Mouse (Mus musculus) CH12.LX (cell line): Measurements from ENCODE around the gene Slc25a17. TPM values are rescaled to one million over a fixed set of nuclear protein-coding genes. Genes with fewer than 3 reads are reported as not detected.

ENCODE experiments used
- DNase-seq: peaks from one replicate; pipeline ENCODE4 v3.0.0-alpha.2; 2013; ENCODE audit errors: extremely low read depth
- H3K27ac ChIP-seq: 2 replicates; pipeline ENCODE4 v1.5.1; 2012; ENCODE audit warnings: low read depth, mild to moderate bottlenecking, control low read depth, moderate library complexity; ENCODE audit not compliant: insufficient read depth
- H3K27me3 ChIP-seq: replicated peaks from 2 replicates; pipeline ENCODE3; 2012; ENCODE audit warnings: inconsistent platforms
- H3K36me3 ChIP-seq, 2 experiments: replicated peaks in 1 of 2; 2 replicates each; pipeline versions ENCODE3 to v1.6.1; 2012; ENCODE audit warnings: inconsistent platforms in 1 of 2, low read length in 1 of 2, mild to moderate bottlenecking in 1 of 2, mixed read lengths in 1 of 2, moderate library complexity in 1 of 2; ENCODE audit not compliant: control insufficient read depth in 1 of 2, insufficient read depth in 1 of 2
- H3K4me1 ChIP-seq, 2 experiments: 2 replicates each; pipeline ENCODE4 v1.6.1; 2012; ENCODE audit warnings: inconsistent platforms in 1 of 2, moderate library complexity in 1 of 2; ENCODE audit not compliant: insufficient read depth in 2 of 2, control insufficient read depth in 1 of 2
- H3K4me2 ChIP-seq: 2 replicates; pipeline ENCODE4 v1.6.1; 2012; ENCODE audit warnings: low read depth, mild to moderate bottlenecking, control low read depth; ENCODE audit not compliant: poor library complexity, insufficient read depth, severe bottlenecking
- H3K4me3 ChIP-seq, 3 experiments: fragments of 150-350 bp in 1 of 3; sonication (generic) in 1 of 3; replicated peaks in 1 of 3; 2 replicates each; pipeline versions ENCODE3 to v1.5.1; 2011 to 2012; ENCODE audit warnings: low read depth in 2 of 3, low read length in 2 of 3, mild to moderate bottlenecking in 2 of 3, moderate library complexity in 2 of 3, control low read depth in 1 of 3, improper control_type of control experiment in 1 of 3, inconsistent platforms in 1 of 3, mixed read lengths in 1 of 3; ENCODE audit not compliant: poor library complexity in 1 of 3
- H3K79me2 ChIP-seq: replicated peaks from 2 replicates; pipeline ENCODE4 v1.6.1; 2012; ENCODE audit warnings: mild to moderate bottlenecking, moderate library complexity; ENCODE audit not compliant: control insufficient read depth, poor library complexity, insufficient read depth, severe bottlenecking; ENCODE audit errors: extremely low read depth
- H3K9ac ChIP-seq: 2 replicates; pipeline ENCODE4 v1.6.1; 2012; ENCODE audit warnings: low read depth, mild to moderate bottlenecking, control low read depth, moderate library complexity; ENCODE audit not compliant: insufficient read depth
- H3K9me3 ChIP-seq: replicated peaks from 2 replicates; pipeline ENCODE3; 2012; ENCODE audit warnings: low read length, inconsistent platforms, mixed read lengths
- BHLHE40 ChIP-seq: IDR thresholded peaks from 2 replicates; pipeline ENCODE4 v1.6.1; 2011; ENCODE audit warnings: mild to moderate bottlenecking, low read depth, low read length, improper control_type of control experiment
- CHD1 ChIP-seq: IDR thresholded peaks from 2 replicates; pipeline ENCODE4 v1.6.1; 2012; ENCODE audit warnings: low read depth, low read length, improper control_type of control experiment, inconsistent platforms
- ELF1 ChIP-seq: IDR thresholded peaks from 2 replicates; pipeline ENCODE4 v1.6.1; 2014; ENCODE audit warnings: low read depth, mild to moderate bottlenecking, inconsistent platforms, low read length, improper control_type of control experiment
- EP300 ChIP-seq: IDR thresholded peaks from 2 replicates; pipeline ENCODE4 v1.6.1; 2011; ENCODE audit warnings: low read length, improper control_type of control experiment
- GABPA ChIP-seq: IDR thresholded peaks from 2 replicates; pipeline ENCODE4 v1.6.1; 2012; ENCODE audit warnings: low read depth, low read length, improper control_type of control experiment, inconsistent platforms; ENCODE audit not compliant: insufficient replicate concordance
- HCFC1 ChIP-seq: IDR thresholded peaks from 2 replicates; pipeline ENCODE4 v1.6.1; 2012; ENCODE audit warnings: low read depth, mild to moderate bottlenecking, inconsistent platforms, low read length, improper control_type of control experiment
- IRF4 ChIP-seq: IDR thresholded peaks from 2 replicates; pipeline ENCODE4 v1.6.1; 2014; ENCODE audit warnings: low read depth, mild to moderate bottlenecking, inconsistent platforms, low read length, improper control_type of control experiment
- JUN ChIP-seq: IDR thresholded peaks from 2 replicates; pipeline ENCODE4 v1.6.1; 2011; ENCODE audit warnings: low read depth, mild to moderate bottlenecking, low read length, improper control_type of control experiment, moderate library complexity; ENCODE audit not compliant: insufficient read depth
- JUND ChIP-seq: conservative IDR thresholded peaks from 2 replicates; pipeline ENCODE4 v1.6.1; 2011; ENCODE audit warnings: low read depth, low read length, improper control_type of control experiment
- MAFK ChIP-seq: IDR thresholded peaks from 2 replicates; pipeline ENCODE4 v1.6.1; 2011; ENCODE audit warnings: low read length, improper control_type of control experiment; ENCODE audit not compliant: insufficient replicate concordance
- MAX ChIP-seq: IDR thresholded peaks from 2 replicates; pipeline ENCODE4 v1.6.1; 2011; ENCODE audit warnings: low read length, improper control_type of control experiment
- MYC ChIP-seq: IDR thresholded peaks from 2 replicates; pipeline ENCODE4 v1.6.1; 2011; ENCODE audit warnings: low read depth, mild to moderate bottlenecking, improper control_type of control experiment, low read length
- POLR2AphosphoS2 ChIP-seq: IDR thresholded peaks from 2 replicates; pipeline ENCODE4 v1.6.1; 2011; ENCODE audit warnings: low read depth, low read length, improper control_type of control experiment
- RAD21 ChIP-seq: IDR thresholded peaks from 2 replicates; pipeline ENCODE4 v1.6.1; 2011; ENCODE audit warnings: low read depth, mild to moderate bottlenecking, low read length, improper control_type of control experiment, moderate library complexity
- RCOR1 ChIP-seq: conservative IDR thresholded peaks from 2 replicates; pipeline ENCODE4 v1.6.1; 2012; ENCODE audit warnings: low read depth, mild to moderate bottlenecking, inconsistent platforms, low read length, improper control_type of control experiment
- SIN3A ChIP-seq: IDR thresholded peaks from 2 replicates; pipeline ENCODE4 v1.6.1; 2012; ENCODE audit warnings: low read length, improper control_type of control experiment, inconsistent platforms
- TBP ChIP-seq: conservative IDR thresholded peaks from 2 replicates; pipeline ENCODE4 v1.6.1; 2011; ENCODE audit warnings: low read depth, low read length, improper control_type of control experiment
- TCF12 ChIP-seq: IDR thresholded peaks from 2 replicates; pipeline ENCODE4 v1.6.1; 2014; ENCODE audit warnings: low read depth, mild to moderate bottlenecking, inconsistent platforms, low read length, improper control_type of control experiment
- USF1 ChIP-seq: IDR thresholded peaks from 2 replicates; pipeline ENCODE4 v1.6.1; 2014; ENCODE audit warnings: low read depth, mild to moderate bottlenecking, inconsistent platforms, low read length, improper control_type of control experiment
- USF2 ChIP-seq: conservative IDR thresholded peaks from 2 replicates; pipeline ENCODE4 v1.6.1; 2011; ENCODE audit warnings: low read depth, low read length, improper control_type of control experiment
- ZC3H11A ChIP-seq: IDR thresholded peaks from 2 replicates; pipeline ENCODE4 v1.6.1; 2012; ENCODE audit warnings: low read depth, mild to moderate bottlenecking, inconsistent platforms, low read length, improper control_type of control experiment
- ZKSCAN1 ChIP-seq: IDR thresholded peaks from 2 replicates; pipeline ENCODE4 v1.6.1; 2012; ENCODE audit warnings: low read depth, inconsistent platforms, low read length, improper control_type of control experiment, borderline replicate concordance
- ZNF384 ChIP-seq: IDR thresholded peaks from 2 replicates; pipeline ENCODE4 v1.6.1; 2012; ENCODE audit warnings: low read depth, low read length, improper control_type of control experiment, inconsistent platforms
- dilution Hi-C: fragments of 300-500 bp; cut with MboI; formaldehyde crosslinking; loops from 2 replicates; pipeline ENCODE4 v1.14.3; 2020; ENCODE audit warnings: low sequenced_read_pairs; ENCODE audit not compliant: extremely low pct_unique_long_range_greater_than_20kb, extremely low pct_ligation_motif_present
- in situ Hi-C: fragments of 300-500 bp; cut with MboI; formaldehyde crosslinking; loops from 3 replicates; pipeline ENCODE4 v1.14.3; 2019; ENCODE audit warnings: low sequenced_read_pairs, low pct_ligation_motif_present, low pct_unique_long_range_greater_than_20kb, mixed read lengths
- polyA plus RNA-seq: library from polyadenylated mRNA; unstranded; fragments of >175 nt; gene quantifications from 2 replicates; pipeline ENCODE4 v1.2.1, GENCODE M21; 2012; ENCODE audit warnings: low read depth; ENCODE audit not compliant: insufficient read length
- total RNA-seq, 2 experiments: library from RNA; depleted of rRNA; stranded (reverse); fragments of 300-350 nt in 1 of 2; fragments of >200 nt in 1 of 2; gene quantifications; 2 replicates each; pipeline ENCODE4 v1.2.3; 2012 to 2014

Slc25a17 gene
- total and polyA plus RNA-seq, 3 experiments, result 48.0 to 99.4 (median 76.9) TPM

- dilution Hi-C loops, result no loop called here
- DNase-seq, result no peak
- no peak overlapping the region for H3K4me3 ChIP-seq
- H3K79me2 ChIP-seq, result no peaks in the 10 kb centered on the region
- in situ Hi-C loops, result no loop called here
- H3K9ac ChIP-seq, result no peak overlapping the region
- peaks cover 2% of the 10 kb centered on the region for H3K27me3 ChIP-seq
- H3K4me1 ChIP-seq, result no peaks in the 10 kb centered on the region
- no peaks in the 10 kb centered on the region for H3K36me3 ChIP-seq
- TF ChIP-seq ZC3H11A (no peak), USF1 (no peak), ZNF384 (no peak), SIN3A (no peak), TBP (no peak), ZKSCAN1 (no peak), HCFC1 (no peak), CHD1 (no peak), ELF1 (no peak), RCOR1 (no peak), MAX (no peak), IRF4 (no peak), USF2 (no peak), MYC (no peak), JUND (no peak), GABPA (no peak), MAFK (no peak), POLR2AphosphoS2 (no peak), RAD21 (no peak)
- no peak overlapping the region for H3K4me2 ChIP-seq
- peaks cover 4% of the 10 kb centered on the region for H3K9me3 ChIP-seq
- H3K27ac ChIP-seq, result no peak overlapping the region
Observed at GRCm38 (mm10) chr15:81294386-81294785, 66.2 kb downstream of the Slc25a17 start.

GRCm38 (mm10) chr15:81290747-81291146 lies 69.9 kb downstream of the Slc25a17 start:
- no peak for DNase-seq
- dilution Hi-C loops (no loop called here), in situ Hi-C loops (no loop called here)
- Histone ChIP-seq H3K27ac (no peak overlapping the region), H3K4me3 (no peak overlapping the region), H3K36me3 (no peaks in the 10 kb centered on the region), H3K4me2 (no peak overlapping the region), H3K4me1 (no peaks in the 10 kb centered on the region), H3K79me2 (no peaks in the 10 kb centered on the region), H3K9me3 (peaks cover 4% of the 10 kb centered on the region), H3K27me3 (no peaks in the 10 kb centered on the region), H3K9ac (no peak overlapping the region)
- TF ChIP-seq TCF12, result no peak
- TF ChIP-seq USF1, result no peak
- no peak for TF ChIP-seq BHLHE40
- no peak for TF ChIP-seq JUN
- TF ChIP-seq EP300, result no peak
